Mouse (Mus musculus): Measurements from ENCODE around the gene H2al1g.
"Not testable (repeated sequence)": the region's sequence is repeated elsewhere in the genome, so short reads cannot be mapped to it uniquely, and the experiment has no call there.

Gene H2al1g

DNA sequence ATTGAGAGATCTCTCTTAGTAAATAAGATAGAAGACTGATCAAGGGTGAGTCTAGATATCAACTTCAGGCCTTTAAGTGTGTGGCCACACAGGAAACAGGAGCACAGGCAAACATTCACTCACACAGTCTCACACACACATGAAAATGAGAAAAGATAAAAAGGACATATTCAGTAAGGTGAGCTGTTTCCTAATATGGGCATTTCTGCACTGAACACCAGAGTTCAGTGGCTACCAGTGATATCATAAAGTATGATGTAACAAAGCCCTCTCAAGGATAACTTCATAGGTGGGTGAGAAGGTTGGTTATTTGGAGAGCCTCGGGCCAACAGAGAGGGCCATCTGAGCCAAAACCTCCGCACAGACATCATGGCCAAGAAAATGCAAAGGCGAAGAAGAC lies at the start of gene H2al1g:
Gene H2al1g, plus strand, starts transcription at position 301 of the 400 bp plus-strand sequence.
- not testable (repeated sequence) for DNase-seq (ENCODE audit: low spot score)

DNA sequence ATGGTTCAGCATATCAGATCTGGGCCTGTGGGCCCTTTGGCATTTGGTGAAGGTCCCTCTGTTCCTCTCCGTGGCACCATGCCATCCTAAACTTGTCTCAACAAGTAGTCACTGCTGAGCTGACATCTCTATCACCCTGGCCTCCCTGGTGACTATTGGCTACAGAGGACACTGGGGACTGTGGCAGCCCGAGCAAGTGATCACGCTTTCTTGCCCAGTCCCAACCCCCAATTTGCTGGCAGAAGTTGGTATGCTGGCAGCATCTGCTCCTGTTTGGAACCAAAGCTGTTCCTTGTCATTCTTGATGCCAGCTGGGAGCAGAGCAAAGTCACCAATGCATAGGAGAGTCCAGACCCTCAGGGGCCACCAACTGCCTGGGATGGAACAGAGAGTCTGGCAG lies 49.0 kb upstream of the H2al1g start:
- no peak for DNase-seq (ENCODE audit: low spot score)

DNA sequence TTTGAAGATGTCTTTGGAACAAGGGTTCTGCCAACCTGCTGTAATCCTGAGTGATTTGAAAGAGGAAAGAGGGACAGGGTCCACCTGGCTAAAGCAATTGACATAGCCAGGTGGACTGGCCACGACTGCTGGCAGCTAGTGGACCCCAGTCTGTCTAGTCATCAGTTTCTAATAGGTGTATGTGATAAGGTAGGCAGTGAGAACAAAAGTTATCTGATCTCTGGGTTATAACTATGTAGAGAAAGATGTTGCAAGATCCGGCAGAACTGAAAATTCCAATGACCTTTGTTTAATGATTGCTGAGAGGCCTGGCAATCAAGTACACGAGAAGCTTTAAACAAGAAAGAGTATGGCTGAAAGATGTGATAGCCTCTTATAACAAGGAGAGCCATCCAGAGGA lies 44.9 kb upstream of the H2al1g start:
- no peak for DNase-seq (ENCODE audit: low spot score)

DNA sequence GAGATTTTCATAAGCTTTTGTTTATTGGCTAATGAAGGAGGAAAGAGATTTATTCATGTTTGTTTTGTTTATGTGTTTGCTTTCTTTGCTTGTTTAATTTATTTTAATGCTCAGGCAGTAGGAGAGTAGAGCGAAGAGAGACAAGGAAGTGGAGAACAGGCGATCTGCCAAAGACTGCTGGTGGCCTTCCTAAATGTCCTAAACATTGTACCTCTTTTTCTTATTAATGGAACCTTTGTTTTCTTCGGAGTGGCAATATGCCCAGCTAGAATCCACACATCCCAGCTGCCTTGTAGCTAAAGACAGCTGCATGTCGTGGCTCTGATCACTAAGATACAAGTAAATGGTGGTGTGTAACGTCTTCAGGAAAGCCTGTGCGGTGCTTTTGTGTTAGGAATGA lies 41.0 kb upstream of the H2al1g start:
- no peak for DNase-seq (ENCODE audit: low spot score)

DNA sequence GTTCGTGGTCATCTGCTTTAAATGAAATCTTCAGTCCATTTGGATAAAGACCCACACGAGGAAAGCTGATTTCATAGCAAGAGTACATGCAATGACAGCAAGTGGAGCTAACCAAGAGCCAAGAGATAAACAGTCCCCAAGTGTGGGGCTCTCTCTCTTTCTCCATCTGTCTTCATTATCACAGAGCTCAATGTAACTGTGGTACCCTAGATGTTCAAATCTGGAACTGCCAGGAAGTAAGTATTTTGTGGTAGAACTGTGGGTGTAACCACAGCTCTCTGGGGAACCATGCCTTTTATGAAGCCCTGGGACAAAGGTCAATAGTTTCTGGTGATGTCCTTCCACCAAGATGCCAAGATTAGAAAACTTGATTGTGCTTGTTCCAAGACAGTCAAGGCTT lies 37.3 kb upstream of the H2al1g start:
- DNase-seq (ENCODE audit: low spot score) = no peak

DNA sequence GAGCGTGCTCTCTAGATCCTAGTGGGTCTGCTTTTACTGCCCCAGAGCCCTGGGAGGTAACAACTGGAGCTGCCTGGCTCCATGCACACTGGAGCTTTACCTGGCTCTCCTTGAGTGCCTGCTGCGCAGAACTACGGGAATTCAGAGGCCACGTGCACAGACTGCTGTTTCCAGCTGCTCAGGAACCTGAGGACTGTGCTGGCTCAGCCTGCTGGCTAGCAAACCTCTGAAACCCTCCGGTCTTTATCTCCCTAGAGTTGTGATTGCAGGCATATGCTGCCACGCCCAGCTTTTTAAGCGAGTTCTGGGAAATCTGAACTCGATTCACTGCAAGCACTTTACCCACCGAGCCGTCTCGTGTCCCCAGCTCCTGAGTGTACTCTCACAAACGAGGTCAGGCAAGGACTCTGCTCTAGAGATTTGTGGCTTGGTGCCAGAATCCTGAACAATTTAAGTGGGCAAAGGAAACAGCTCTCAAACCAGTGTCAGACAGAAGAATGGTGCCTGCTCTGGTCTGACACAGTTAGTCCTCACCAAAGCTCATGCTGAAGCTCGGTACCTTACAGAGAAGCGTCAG lies 29.7 kb upstream of the H2al1g start:
- no peak for DNase-seq (ENCODE audit: low spot score)

DNA sequence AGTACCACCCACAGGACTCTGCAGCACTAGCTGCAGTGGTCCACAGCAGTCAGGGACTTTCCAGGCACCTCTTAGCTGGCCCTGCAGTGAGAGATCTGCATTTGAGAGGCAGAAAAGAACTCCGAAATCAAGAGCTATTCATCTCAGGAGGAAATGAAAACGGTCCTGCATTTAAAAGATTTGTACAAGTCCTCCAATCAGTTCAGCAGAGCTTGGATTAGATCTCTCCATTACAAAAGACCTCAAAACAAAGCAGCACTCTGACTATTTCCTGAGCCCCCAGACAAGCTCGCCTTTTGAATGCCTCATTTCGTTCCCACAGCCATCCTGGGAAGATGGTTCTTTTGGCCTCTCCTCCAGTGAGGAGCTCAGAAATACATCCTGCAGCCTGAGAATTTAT lies 28.8 kb upstream of the H2al1g start:
- no peak for DNase-seq (ENCODE audit: low spot score)

DNA sequence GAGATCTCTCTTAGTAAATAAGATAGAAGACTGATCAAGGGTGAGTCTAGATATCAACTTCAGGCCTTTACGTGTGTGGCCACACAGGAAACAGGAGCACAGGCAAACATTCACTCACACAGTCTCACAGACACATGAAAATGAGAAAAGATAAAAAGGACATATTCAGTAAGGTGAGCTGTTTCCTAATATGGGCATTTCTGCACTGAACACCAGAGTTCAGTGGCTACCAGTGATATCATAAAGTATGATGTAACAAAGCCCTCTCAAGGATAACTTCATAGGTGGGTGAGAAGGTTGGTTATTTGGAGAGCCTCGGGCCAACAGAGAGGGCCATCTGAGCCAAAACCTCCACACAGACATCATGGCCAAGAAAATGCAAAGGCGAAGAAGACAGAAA lies 19.1 kb upstream of the H2al1g start, which contains the start of gene H2al1a:
Gene H2al1a, plus strand, starts transcription at position 301 of the 400 bp plus-strand sequence.
- not testable (repeated sequence) for DNase-seq (ENCODE audit: low spot score)

DNA sequence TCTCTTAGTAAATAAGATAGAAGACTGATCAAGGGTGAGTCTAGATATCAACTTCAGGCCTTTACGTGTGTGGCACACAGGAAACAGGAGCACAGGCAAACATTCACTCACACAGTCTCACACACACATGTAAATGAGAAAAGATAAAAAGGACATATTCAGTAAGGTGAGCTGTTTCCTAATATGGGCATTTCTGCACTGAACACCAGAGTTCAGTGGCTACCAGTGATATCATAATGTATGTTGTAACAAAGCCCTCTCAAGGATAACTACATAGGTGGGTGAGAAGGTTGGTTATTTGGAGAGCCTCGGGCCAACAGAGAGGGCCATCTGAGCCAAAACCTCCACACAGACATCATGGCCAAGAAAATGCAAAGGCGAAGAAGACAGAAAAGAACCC lies 15.9 kb upstream of the H2al1g start, which contains the start of gene H2al1b:
Gene H2al1b, plus strand, starts transcription at position 301 of the 400 bp plus-strand sequence.
- DNase-seq (ENCODE audit: low spot score) = not testable (repeated sequence)

DNA sequence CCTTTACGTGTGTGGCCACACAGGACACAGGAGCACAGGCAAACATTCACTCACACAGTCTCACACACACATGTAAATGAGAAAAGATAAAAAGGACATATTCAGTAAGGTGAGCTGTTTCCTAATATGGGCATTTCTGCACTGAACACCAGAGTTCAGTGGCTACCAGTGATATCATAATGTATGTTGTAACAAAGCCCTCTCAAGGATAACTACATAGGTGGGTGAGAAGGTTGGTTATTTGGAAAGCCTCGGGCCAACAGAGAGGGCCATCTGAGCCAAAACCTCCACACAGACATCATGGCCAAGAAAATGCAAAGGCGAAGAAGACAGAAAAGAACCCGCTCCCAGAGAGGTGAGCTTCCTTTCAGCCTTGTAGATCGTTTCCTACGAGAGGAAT lies 12.7 kb upstream of the H2al1g start, which contains the start of gene H2al1c:
Gene H2al1c, plus strand, starts transcription at position 301 of the 400 bp plus-strand sequence.
- DNase-seq (ENCODE audit: low spot score) = not testable (repeated sequence)

DNA sequence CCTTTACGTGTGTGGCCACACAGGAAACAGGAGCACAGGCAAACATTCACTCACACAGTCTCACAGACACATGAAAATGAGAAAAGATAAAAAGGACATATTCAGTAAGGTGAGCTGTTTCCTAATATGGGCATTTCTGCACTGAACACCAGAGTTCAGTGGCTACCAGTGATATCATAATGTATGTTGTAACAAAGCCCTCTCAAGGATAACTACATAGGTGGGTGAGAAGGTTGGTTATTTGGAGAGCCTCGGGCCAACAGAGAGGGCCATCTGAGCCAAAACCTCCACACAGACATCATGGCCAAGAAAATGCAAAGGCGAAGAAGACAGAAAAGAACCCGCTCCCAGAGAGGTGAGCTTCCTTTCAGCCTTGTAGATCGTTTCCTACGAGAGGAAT lies 9.5 kb upstream of the H2al1g start, which contains the start of gene H2al1d:
Gene H2al1d, plus strand, starts transcription at position 301 of the 400 bp plus-strand sequence.
- not testable (repeated sequence) for DNase-seq (ENCODE audit: low spot score)

DNA sequence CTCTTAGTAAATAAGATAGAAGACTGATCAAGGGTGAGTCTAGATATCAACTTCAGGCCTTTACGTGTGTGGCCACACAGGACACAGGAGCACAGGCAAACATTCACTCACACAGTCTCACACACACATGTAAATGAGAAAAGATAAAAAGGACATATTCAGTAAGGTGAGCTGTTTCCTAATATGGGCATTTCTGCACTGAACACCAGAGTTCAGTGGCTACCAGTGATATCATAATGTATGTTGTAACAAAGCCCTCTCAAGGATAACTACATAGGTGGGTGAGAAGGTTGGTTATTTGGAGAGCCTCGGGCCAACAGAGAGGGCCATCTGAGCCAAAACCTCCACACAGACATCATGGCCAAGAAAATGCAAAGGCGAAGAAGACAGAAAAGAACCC lies 6.4 kb upstream of the H2al1g start, which contains the start of gene H2al1e:
Gene H2al1e, plus strand, starts transcription at position 301 of the 400 bp plus-strand sequence.
- not testable (repeated sequence) for DNase-seq (ENCODE audit: low spot score)

DNA sequence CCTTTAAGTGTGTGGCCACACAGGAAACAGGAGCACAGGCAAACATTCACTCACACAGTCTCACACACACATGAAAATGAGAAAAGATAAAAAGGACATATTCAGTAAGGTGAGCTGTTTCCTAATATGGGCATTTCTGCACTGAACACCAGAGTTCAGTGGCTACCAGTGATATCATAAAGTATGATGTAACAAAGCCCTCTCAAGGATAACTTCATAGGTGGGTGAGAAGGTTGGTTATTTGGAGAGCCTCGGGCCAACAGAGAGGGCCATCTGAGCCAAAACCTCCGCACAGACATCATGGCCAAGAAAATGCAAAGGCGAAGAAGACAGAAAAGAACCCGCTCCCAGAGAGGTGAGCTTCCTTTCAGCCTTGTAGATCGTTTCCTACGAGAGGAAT lies 3.2 kb upstream of the H2al1g start, which contains the start of gene H2al1f:
Gene H2al1f, plus strand, starts transcription at position 301 of the 400 bp plus-strand sequence.
- DNase-seq (ENCODE audit: low spot score) = not testable (repeated sequence)

DNA sequence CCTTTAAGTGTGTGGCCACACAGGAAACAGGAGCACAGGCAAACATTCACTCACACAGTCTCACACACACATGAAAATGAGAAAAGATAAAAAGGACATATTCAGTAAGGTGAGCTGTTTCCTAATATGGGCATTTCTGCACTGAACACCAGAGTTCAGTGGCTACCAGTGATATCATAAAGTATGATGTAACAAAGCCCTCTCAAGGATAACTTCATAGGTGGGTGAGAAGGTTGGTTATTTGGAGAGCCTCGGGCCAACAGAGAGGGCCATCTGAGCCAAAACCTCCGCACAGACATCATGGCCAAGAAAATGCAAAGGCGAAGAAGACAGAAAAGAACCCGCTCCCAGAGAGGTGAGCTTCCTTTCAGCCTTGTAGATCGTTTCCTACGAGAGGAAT lies 3.1 kb downstream of the H2al1g start, which contains the start of gene H2al1h:
Gene H2al1h, plus strand, starts transcription at position 301 of the 400 bp plus-strand sequence.
- DNase-seq (ENCODE audit: low spot score) = not testable (repeated sequence)

DNA sequence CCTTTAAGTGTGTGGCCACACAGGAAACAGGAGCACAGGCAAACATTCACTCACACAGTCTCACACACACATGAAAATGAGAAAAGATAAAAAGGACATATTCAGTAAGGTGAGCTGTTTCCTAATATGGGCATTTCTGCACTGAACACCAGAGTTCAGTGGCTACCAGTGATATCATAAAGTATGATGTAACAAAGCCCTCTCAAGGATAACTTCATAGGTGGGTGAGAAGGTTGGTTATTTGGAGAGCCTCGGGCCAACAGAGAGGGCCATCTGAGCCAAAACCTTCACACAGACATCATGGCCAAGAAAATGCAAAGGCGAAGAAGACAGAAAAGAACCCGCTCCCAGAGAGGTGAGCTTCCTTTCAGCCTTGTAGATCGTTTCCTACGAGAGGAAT lies 6.3 kb downstream of the H2al1g start, which contains the start of gene H2al1i:
Gene H2al1i, plus strand, starts transcription at position 301 of the 400 bp plus-strand sequence.
- not testable (repeated sequence) for DNase-seq (ENCODE audit: low spot score)

DNA sequence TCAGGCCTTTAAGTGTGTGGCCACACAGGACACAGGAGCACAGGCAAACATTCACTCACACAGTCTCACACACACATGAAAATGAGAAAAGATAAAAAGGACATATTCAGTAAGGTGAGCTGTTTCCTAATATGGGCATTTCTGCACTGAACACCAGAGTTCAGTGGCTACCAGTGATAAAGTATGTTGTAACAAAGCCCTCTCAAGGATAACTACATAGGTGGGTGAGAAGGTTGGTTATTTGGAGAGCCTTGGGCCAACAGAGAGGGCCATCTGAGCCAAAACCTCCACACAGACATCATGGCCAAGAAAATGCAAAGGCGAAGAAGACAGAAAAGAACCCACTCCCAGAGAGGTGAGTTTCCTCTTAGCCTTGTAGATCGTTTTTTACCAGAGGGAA lies 9.5 kb downstream of the H2al1g start, which contains the start of gene H2al1j:
Gene H2al1j, plus strand, starts transcription at position 301 of the 400 bp plus-strand sequence.
- DNase-seq (ENCODE audit: low spot score) = not testable (repeated sequence)

DNA sequence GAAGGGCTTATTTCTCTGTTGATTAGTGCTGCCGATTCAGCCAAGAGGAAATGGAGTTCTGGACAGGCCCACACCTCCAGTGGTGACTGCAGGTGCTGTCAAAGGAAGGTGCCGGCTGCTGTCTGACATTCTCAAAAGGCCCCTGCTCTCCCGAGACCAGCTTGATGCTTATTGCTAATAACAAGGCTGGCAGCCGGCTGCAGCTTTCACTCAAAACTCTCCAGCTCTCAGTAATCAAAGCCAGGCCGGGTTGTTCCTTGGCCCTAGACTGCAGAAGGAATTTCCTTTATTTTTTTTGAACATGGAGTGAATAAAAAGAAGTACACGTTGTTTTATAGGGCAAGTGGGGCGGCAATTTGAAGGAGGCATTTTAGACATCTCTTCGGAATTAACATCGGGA lies 27.7 kb downstream of the H2al1g start:
- no peak for DNase-seq (ENCODE audit: low spot score)

DNA sequence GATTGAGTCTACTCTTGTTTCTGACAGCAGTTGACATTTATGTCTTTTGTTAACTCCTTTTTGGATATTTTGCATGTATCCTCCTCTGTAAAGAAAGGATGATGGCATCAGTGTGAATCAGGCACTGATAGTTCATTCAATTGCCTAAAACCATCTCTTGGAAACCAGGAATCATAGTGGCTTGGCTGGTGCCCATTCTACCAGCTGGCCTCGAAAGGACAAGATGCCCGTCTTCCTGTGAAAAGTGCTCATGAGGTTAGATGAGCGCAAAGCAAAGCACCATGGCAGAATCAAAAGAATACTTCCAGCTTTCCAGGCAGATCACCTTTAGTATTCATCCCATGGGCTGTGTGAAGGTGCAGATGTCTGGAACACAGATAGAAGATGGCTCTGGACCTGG lies 28.7 kb downstream of the H2al1g start:
- DNase-seq (ENCODE audit: low spot score) = no peak

DNA sequence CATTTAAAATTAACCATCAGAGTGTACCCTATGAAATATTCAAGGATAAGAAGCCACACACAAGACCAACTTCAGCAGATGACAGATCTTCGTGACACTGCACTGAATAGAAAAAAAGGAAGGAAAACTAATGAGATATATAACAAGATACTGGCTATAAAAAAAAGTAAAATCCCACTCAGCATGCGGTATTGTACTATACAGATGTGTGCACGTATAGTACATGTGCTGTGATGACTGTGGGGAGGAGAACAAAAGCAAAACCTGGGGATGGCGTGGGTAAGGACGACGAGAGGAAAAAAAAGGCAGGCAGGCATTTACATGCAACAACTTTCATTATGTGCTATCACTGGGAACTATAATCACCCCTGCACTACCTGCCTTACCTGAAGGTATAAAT lies 42.8 kb downstream of the H2al1g start:
- DNase-seq (ENCODE audit: low spot score) = no peak

DNA sequence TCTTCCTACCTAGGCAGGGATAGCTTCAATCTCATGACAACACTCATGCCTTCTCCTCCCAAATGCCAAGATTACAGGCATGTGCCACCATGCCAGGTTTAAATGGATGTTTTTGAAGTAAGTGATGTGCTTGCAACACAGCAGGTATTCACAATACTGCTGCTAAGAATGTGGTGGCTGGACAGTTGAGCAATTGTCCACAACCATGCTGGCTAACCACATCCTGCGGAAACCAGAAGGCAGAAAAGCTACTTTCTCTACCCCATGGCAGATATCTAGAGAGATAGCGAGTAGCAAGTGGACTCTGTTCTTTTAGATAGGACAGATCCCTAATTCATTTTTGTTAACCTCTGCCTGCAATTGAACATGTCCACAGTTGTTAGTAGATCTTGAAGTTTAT lies 43.2 kb downstream of the H2al1g start:
- DNase-seq (ENCODE audit: low spot score) = no peak

DNA sequence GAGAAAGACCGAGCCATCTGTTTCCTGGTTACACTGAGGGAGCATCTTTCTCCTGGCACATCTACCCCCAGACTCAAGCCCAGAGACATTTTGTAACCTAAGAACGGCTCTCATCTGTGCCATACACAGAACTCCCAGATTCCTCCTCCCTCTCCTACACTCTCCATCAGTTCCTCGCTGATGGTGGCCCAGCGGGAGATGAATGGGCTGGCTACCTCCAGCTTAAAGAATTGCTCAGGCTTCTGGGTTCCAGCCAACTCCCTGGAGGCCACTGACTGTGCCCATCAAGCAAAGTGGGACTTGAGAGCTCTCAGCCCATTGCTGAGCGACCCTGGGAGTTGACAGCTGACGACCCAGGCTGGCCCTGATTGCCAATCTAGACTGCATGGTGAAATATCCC lies 45.8 kb downstream of the H2al1g start:
- no peak for DNase-seq (ENCODE audit: low spot score)

DNA sequence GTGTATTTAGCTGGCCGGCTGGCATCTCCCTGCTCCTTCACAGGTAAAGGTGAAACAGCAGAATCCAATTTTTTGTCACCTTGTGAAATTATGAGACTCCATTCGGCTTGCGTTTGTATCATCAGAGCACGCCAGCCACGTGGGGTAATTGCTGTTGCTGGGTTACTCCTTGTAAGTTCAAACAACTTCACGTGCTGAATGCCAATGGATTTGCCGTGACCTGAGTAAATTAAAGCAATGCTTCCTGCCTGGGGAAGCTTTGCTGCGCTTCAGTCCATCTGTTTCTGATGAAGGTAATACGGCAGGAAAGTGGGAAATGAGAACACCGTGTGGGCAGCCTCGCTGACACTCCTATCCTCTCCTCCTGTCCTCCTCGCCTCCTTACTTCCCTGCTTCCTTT lies 47.1 kb downstream of the H2al1g start:
- no peak for DNase-seq (ENCODE audit: low spot score)
